Mouse (Mus musculus): ENCODE measurements at regions not wholly inside any gene's neighbourhood (a gene's known extent, or its start where the extent isn't known, plus 50 kb on each side); places are given as distances from the start of the nearest gene placed in this dataset.

DNA sequence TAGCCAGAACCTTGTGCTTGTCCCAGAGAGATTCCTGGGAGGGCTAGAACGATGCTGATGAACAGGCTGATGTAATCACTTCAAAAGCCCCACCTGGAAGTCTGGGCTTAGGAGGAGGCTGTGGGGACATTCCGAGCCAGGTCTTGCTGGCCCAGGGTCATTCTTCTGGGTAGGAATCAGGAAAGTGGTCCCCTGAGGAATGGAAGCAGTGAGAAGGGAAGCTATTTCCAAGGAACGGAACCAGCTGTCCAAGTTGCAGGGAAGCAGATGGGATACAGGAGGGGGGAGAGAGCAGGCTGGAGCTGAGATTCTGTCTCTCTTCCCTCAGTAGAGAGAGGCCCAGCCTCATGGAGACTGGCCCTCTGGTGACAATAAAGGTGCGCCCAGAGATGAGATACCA lies 243.9 kb downstream of the Tcf7l2 start:
- no peak for DNase-seq

GRCm38 (mm10) chr19:55991791-55992726 lies 250.4 kb downstream of the Tcf7l2 start:
- no peak for DNase-seq

- no peak for DNase-seq
Observed at GRCm38 (mm10) chr19:55992727-55993066, 251.1 kb downstream of the Tcf7l2 start.

GRCm38 (mm10) chr19:55995721-55996120 lies 254.1 kb downstream of the Tcf7l2 start:
- no peak for DNase-seq

GRCm38 (mm10) chr19:55998454-55999180 lies 257.0 kb downstream of the Tcf7l2 start:
- no peak for DNase-seq

DNA sequence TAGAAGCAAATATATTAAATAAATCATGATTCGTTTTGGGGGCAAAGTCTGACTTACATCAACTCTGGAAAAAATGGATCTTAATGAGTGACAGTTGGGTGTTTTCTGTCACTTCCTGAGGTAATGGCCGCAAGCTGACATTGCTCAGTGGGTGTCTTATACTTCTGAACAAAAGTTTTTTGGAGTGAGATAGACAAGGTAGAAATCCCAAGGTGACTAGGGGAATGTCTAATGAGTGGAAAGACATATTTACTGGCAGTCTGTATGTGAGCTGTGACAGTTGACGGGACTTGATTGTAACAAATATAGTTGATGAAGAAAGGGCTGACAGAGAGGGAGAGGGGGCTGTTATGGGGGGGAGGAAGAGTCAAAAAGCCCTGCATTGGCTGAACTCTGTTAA lies 257.8 kb downstream of the Tcf7l2 start:
- no peak for DNase-seq

DNA sequence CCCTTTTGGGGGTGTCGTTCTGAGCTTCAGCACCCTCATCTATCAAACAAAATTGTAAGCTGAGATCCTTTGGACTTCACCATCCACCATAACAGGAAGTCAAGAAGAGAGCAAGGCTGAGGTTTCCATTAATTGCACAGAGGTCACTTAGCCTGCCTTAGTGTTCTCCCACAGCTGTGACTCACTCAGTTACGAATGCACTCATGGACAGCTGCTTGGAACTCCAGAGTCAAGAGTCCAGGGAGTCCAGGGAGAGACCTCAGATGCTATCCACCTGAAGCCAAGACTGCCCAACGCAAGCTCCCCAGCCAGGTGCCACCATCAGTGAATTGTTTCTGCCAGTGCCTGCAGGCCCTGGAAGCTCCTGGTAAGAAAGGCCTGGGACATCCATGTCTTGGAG lies 259.8 kb downstream of the Tcf7l2 start:
- no peak for DNase-seq

DNA sequence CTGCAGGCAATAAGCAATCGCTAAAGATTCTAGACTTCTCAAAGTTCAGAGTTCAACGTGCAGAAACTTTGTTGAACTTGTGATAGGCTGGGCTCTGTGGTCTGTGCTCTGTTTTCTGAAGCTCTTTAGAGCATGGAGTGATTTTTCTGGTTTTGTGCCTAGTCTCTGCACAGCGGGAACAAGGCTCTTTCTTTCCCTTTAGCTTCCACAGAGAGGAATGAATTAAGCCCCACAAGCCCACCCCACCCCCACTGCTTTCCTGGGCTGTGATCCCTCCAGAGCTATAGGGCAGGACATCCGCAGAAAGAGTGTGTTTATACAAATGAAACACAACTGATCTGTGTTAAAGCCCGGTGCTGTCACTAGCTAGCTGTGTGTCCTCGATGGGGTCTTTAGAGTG lies 264.3 kb downstream of the Tcf7l2 start:
- no peak for DNase-seq

DNA sequence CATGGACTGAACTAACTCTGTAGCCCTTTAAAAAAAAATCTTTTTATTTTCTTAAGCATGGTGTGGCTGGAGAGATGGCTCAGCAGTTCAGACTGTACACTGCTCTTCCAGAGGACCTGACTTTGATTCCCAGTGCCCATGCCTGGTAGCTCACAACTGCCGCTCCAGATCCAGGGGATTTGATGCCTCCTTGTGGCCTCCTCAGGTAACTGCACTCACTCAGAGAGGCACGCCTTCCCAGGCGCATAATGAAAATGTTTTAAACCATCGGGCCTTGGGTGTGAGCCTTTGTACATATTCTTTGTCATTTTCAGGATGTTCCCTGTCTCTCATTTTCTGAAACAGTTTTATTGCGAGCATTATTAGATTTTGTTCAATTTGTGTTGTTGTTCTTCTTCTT lies 265.8 kb downstream of the Tcf7l2 start:
- DNase-seq, result no peak

- DNase-seq, result no peak
Observed at GRCm38 (mm10) chr19:56010766-56011165, 269.1 kb downstream of the Tcf7l2 start.

GRCm38 (mm10) chr19:56011292-56011691 lies 269.7 kb downstream of the Tcf7l2 start:
- DNase-seq, result no peak

DNA sequence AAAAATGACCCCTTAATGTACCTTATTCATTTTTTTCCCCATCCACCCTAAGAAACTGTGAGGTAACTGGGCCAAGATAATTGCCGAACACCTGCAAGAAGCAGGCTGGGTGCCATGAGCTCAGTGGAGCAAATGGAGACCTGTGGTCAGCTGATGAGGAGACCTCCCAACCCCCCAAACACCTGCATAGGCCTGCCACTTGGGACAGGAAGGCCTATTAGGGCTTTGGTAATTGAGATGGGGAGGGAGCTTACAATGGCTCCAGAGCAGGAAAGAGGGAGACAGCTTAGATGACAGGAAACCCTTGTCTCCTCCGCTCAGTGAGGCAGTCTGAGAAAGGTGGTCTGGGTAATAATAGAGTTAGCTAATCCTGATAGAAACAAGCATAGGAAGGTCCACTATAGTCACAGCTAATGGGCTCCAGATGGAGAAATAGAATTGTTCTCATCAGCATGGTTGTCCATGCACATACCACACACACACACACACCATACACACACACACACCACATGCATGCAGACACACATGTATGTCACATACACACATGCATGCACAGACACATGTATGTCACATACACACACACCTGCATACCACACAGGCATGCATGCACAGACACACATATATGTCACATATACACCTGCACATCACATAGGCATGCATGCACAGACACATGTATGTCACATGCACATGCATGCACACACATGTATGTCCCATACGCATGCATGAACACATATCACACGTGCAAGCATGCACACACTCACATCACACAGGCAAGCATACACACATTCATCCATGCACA lies 270.2 kb upstream of the Habp2 start:
- DNase-seq, result no peak

DNA sequence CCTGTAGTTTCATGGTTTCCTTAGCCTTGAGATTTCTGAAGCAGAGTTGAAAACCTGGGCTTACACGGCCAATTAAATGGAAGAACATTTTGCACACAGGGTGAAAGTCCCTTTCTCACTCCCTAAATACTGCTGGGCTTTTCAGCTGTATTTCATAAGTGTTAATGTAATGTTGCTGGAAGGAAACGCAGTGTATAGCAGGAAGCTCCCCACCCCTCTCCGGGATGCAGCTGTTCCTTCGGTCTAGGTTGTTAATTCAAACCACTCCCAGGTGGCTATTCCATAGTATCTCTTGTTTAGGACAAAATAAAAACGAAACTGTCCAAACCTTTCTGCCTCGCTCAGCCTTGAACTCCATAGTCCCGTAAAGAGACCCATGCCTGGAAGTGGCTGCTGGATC lies 269.4 kb upstream of the Habp2 start:
- DNase-seq, result no peak

- no peak for DNase-seq
Observed at GRCm38 (mm10) chr19:56019143-56019542, 267.8 kb upstream of the Habp2 start.

- peak; percentile 6 for DNase-seq
Observed at GRCm38 (mm10) chr19:56022348-56022747, 264.6 kb upstream of the Habp2 start.

DNA sequence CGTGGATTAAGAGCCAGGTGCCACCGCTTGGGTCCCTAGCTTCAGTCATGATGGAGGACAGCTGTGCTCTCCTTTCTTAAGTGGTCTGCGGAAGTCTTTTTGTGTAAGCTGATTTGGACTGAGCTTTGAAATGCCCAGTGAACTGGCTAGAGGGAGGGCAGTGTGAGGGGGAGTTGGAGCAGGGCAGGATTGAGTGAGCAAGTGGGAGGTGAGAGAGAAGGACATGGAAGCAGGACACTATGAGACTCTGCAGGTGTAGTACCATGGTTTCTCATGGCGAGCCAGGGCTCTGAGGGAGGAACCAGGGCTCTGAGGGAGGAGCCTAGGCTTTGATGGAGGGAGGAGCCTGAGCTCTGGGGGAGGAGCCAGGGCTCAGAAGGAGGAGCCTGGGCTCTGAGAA lies 262.3 kb upstream of the Habp2 start:
- DNase-seq, result no peak

GRCm38 (mm10) chr19:56029428-56030281 lies 257.3 kb upstream of the Habp2 start:
- peak; percentile 60 for DNase-seq

DNA sequence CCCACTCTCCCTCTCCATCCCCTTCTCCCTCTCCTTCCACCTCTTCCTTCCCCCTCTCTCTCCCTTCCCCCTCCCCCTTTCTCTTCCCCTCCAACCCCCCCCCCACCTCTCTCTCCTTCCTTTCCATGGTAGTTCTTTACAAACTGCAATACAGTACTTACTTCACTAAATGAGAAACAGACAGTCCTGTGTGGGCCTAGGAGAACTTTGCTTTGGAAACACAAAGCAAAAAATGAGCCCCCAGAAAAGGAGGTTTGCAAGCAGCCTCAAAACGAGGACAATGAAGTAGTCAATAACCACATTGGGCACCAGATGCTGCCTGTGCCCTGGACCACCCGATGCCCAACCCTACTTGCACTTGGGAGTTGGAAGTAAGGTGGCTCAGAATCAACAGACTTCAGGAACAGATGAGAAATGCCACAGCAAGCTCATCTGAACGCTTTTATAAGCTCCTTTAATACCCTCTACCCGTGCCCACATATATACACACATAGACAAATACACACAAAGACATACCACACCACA lies 256.5 kb upstream of the Habp2 start:
- no peak for DNase-seq

GRCm38 (mm10) chr19:56034552-56034951 lies 252.4 kb upstream of the Habp2 start:
- no peak for DNase-seq

GRCm38 (mm10) chr19:56037584-56037983 lies 249.4 kb upstream of the Habp2 start:
- peak; percentile 8 for DNase-seq
